Mouse (Mus musculus) right cerebral cortex, postnatal 14 days (tissue): ENCODE data around the gene Ptprm.
A peak's percentile ranks its signal among the peaks of the same experiment; 100 is the strongest.

ENCODE experiments used
- DNase-seq: peaks from one replicate; pipeline ENCODE4 v3.0.0; 2022

Ptprm gene

DNA sequence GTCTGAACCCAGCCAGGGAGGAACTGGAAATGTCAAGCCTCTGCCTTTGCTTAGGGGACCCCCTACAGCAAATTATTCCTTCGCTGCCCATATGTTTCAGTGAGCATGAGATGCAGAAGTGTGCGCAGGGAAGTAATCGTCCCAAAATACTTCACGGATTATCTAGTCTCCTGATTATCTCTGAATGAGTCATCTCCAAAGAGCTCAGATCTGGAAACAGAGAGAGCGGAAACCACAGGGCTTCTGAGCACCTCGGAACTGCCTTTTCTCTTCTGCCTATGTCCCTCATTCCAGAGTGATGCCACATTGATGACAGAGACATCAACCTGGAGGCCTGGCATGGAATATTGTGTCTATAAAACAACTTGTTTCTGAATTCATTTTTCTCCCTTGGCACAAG, 11.3 kb downstream of the Ptprm start:
- no peak for DNase-seq

DNA sequence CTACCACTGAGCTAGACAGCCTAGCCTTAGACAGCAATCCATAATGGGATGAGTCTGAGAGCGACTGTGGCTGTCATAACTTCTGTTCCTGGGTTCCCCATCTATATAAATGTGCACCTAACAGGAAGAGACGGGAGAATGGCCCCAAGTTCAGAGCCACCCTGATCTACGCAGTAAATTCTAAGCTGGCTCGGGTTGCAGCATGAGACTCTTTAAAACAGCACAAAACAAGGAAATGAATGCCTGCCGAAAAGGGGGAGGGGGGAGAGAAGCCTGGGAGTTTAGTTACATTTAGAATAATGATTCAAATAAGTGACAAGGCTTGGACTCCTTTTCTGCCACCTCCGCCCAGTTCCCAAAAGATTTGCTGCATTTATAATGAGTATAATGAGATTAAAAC, 13.9 kb downstream of the Ptprm start:
- DNase-seq: no peak

DNA sequence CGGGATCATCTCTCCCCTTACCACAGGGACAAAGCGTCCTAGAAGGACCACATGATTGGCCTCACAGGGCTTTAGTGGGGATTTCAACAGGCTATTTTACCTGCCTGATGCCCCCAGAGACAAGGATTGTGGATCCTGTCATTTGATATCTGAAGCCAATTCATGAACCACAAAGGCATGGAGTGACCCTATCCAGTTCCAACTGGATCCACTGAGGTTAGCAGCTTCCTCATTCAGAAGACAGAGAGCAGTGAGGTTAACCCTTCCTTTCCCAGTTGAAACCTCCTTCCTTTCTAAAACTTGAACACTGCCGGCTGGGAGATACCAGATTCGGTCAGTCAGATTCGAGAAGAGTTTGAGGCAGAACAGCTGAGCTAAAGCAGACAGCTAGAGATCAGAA, 14.7 kb downstream of the Ptprm start:
- DNase-seq: no peak

DNA sequence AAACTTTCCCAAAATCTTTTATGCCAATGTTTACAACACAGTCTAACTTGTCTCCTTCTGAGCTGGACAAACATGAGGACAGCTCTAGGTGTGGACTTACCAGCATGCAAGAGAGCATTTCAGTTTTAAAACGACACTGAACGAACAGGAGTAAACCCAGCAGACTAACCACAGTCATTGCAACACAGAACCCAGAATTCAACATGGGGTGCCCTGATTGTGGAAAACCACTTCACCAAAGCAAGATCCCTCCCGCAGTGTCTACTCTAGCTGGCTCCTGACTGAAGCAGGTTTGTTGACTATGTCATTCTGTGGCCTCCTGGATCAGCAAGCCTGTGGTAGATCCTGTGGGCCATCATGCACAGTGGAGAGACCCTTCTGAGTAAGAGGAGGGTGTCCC, 19.9 kb downstream of the Ptprm start:
- no peak for DNase-seq

DNA sequence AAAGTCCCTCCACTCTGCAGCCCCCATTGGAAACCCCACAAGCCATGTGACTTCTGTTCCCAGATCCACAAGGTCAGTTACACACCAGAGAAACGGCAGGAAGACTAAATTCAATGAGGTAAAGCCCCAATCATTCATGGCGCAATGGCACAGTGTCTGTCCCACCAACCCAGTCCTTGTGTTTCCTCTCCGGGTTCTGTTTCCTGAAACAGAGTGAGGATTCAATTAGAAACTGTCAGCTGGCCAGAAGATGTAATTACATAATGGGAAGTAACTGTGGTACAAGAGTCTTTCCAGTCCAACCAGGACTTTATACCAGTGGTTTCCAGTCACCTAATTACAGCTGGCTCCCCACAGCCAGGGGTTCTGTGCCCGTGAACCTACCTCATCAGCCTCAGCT, 24.8 kb downstream of the Ptprm start:
- DNase-seq: no peak

DNA sequence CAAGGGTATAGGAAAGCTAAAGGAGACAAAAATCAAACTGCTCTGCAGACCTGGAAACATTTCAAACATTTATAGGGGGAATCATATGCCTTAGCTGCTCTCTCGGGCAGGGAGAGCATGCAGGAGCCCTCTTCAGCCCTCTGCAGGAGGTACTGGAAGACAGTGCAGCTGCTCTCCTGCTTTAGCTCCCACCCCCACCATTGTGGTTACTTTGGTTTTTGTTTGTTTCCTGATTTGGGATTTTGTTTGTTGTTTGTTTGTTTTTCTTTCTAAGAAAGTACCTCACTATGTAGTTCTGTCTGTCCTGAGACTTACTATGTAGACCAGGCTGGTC, 29.8 kb downstream of the Ptprm start:
- no peak for DNase-seq

DNA sequence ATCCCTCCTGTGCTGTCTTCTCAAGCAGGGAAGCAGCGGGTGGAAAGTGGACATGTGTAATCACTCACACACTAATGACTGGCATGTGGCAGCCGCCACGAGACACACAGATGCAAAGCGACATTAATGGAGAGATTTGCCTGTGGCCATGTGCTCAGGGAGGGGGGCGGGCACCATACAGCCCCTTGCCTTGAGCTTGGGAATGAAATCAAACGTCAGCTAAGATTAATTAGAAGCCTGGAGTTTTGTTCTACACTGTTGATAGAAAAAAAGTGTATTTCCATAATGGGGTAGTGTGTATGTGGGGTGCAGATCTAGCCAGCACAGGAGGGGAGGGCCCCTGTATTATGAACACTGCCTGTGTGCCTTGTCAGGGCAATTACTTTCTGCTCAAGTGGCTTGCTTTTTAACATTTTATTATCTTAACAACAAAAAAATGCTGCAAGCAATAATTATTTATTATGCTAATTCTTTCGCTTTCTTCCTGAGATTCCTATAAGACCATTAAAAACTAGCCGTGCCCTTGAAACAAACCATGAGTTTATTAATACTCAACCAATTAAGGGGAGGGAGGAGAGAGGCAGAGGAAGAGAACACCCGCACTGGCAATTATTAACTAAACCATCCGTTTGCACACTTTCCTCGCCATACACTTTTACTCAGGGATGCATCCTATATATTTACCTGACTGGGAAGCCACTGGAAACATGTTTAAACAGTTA, 30.3 kb downstream of the Ptprm start:
- no peak for DNase-seq

DNA sequence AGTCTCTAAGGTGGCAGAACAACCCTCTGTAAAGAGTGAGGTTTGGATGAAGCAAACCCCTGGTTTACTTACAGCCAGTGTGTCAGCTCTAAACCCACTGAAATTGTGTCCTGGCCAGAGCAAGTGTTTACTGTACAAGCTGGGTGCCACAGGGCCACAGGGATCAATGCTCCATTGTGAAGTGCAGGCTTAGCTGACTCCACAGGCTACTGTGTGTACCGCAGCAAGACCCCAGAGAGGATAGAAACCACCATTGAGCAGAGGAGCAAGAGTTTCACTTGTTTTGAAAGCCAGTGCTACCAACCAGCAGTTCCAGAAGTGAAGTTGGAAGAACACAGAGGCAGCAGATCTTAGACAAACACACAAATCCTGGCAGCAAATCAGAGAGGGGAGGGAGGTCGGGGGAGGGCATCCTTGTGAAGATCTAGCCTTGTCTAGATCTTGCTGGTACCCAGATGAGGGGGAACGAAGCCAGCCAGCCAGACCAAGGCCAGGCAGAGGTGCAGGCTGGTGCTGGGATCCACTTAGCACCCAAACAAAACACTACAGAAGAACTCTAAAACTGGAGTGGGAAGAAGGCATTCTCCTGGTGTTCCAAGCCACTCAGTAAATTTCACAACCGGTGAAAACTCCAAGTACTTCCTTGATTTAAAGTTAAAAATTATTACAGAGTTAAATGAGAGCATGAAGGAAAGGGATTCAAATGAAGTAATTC, 39.6 kb downstream of the Ptprm start:
- DNase-seq: no peak

DNA sequence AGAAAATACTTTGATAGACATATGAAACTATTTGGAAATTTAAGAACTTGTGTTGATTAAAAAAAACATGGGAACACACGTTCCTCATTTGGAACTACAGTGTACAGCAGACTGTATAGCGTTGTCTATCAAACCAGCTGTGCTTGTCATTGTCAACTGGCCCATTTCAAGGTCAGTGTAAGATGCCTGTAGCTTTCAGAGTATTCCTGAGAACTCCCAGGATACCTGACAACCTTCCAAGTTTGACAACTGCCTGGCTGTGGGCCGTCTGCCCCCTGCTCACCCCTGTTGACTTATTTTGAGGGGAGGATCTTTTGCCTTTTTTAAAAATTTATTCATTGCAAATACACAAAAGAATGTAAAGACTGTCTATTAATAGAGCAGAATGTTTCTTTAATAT, 45.8 kb downstream of the Ptprm start:
- no peak for DNase-seq

DNA sequence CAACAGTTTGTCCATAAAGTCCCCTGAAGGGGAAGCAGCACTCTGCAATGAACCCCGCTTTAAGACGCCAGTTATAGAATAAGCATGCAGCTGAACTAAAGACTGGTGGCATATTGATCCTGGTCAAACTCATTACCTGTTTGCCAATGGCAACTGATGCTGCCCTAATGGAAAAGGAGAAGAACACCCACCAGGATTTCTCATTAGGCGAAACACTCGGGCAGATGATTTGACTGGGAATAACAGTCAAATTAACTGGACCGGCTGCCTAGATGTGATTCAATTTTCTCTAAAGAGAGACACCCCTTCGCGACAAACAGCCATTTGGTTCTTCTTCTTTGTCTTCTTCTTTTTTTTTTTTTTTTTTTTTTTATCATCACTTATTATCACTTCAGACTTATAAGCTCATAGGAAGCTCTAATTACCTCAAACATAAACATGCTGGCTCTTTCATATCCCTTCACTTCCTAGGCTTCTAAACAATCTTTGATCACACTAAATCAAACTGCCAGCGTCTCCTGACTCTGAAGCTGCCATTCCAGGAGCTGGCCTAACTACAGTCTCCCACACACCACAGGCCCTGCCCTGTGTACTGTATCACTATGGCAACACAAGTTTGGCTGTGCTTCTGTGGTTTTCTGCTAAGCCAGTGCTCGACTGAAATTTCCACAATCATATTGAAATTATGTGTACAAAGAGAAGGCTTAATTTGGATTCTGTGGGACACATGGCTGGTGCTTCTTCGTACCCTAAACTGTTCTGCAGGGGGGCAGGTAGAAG, 48.0 kb downstream of the Ptprm start:
- no peak for DNase-seq

DNA sequence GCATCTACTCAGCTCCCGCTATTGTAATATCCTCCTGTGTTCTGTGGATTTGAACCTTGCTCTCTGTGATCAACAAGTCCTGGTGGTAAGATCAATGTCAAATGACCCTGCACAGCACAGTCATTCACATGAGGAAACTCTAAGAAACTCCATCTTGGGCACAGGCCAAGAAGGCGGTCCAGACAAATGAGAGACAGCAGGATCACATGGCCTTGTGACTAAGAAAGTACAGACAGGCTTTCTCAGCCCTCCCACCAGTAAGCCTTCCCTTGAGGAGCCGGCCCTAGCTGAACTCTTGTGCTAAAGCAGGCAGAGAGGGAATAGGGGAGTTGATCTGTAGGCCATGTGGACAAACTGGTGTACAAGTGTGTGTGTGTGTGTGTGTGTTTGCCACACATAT, 49.4 kb downstream of the Ptprm start:
- peak; percentile 25 for DNase-seq

DNA sequence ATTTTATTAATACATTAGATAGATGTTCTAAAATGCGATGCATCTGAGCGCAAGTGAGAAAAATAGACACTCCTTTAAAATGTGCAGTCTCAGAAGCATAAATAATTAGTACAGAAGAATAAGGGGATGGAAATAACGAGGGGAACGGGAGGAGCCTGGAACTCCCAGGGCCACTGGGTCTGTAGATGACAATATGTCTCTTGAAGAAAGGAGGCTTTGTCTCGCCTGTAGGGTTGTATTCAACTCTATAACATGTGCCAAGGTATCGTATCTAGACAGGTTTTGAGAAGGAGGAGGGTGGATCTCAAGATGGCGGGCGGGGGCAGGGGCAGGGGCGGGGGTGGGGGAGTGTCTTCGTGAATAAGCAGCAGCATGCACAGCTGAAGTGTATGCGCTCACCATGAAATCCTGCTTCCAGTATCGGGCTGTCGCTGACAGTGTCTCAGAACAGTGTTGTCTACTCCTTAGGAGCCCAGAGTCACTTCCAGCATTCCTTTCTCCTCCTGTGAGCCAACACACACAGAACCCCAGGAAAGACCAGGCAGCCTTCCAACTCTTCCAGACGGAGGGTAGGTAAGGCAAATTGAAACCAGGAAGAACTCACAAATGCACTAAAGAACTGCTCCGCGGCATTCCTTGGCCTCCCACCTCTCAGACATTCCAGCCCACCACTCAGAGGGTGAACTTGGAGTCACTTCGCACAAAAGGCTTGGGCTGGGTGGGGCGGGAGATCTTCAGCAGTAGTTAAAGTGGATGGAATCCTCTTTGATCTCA, 50.7 kb downstream of the Ptprm start:
- DNase-seq: peak; percentile 22

DNA sequence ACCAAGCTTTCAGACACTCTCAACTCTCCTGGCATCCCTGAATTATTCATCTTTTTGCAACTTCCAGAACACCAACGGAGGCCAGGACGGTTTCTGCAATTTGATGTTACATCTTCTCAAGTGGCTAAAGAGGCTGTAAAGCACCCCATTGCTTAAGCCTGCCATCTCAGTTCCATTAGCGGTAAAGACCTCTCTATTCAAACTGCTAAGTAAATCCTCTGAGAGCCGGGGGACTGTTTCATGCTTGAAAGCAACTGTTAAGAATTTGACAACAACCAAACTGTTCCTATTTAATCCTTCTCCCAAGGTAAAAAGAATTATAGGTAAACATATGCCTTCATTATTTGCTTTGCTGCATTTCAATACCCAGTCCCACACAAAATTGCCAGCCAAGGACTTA, 51.7 kb downstream of the Ptprm start:
- no peak for DNase-seq

DNA sequence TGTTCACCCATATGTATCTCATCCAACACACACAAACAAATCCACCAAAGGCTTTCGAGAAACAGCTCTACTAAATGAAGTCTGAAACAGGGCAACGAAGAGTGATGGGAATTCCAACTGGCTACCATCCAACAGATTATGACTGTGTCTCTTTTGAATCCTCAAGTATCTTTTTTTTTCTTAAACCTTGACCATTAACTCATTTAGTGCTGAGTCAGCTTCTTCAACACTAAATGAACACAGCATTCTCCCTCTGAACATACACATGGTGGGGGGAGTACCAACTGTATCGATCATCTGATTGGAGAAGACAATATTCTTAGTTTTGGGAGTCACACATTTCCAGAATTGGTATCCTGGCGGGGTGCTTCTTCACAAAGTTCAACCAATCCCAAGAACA, 52.2 kb downstream of the Ptprm start:
- DNase-seq: no peak

DNA sequence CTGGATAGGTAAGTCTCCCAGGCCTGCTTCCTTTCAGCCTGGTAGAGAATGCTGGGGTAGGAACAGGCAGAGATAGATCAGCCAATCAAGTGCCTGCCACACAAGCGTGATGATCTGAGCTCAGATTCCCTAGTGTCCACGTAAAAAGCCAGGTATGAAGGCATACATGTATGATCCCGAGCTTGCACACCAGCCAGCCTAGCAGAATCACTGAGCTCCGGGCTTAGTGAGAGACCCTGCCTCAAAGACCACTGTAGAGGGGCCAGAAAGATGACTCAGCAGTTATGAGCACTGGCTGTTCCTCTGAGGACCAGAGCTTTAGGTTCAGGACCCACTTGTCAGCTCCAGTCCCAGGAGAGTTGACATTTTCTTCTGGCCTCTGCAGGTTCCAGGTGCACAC, 52.9 kb downstream of the Ptprm start:
- no peak for DNase-seq

DNA sequence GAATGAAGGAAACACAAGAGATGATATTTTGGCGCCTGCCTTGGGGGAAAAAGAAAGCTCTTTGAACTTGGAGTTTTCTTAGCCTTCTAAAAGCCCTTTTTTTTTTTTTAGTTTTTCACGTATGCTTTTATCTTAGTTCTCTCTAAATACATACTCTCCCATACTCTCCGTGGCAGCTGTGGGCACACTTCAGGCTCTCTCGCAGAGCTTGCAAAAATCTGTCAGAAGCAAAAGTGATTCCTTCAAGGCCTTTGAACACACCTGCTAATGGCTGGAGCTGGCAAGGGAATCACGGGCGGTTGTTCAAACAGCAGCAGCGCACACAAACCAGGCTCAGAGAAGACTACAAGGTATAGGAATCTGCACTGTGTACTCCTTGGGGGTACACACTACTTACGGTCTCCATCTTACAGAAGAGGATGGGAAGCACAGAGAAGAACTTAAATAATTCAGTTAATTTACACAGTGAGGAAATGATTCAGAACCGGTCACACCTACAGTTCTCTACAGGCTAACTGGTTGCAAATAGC, 55.9 kb downstream of the Ptprm start:
- no peak for DNase-seq

DNA sequence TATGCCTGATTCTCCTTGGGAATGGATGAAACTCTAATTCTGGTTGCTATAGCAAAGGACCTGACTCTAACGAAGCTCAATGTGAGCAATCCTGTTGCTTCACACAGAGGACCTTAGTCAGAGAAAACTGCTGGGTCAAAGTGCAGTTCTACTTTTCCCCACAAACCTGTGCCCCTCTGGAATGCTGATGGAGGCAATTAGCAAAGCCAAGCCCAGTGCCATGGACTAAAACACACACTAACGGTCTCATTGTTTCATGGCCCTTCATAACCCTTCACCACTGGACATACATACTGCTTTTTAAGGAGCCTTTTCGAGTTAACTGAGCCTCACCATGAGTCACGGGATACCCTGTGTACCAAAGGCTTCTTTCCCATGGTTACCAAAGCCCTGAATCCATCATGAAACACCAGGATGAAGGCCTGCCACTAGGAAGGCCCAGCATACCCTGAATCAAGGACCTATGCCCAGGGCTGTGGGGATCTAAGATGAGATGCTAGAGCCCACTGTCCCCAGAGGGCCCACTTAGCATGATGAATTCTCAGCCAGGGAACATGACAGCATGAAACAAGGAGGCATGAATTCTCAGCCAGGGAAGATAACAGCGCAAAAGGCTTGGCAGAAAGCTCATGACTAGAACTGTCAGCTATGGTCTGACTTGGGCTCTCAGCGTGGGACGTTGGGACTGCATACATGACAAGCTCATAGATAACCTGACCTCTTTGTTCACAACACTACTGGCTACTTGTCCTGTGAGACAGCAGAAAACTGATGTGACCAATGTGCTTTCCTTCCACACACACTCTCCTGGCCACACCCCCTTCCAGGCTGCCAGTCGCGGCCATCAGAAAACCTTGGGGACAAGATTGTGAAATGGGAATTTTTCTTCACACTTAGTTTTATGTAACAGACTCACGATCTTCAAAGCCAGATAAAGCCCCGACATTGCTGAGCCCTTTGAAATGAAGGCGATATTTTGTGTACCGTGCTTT, 57.4 kb downstream of the Ptprm start:
- no peak for DNase-seq

DNA sequence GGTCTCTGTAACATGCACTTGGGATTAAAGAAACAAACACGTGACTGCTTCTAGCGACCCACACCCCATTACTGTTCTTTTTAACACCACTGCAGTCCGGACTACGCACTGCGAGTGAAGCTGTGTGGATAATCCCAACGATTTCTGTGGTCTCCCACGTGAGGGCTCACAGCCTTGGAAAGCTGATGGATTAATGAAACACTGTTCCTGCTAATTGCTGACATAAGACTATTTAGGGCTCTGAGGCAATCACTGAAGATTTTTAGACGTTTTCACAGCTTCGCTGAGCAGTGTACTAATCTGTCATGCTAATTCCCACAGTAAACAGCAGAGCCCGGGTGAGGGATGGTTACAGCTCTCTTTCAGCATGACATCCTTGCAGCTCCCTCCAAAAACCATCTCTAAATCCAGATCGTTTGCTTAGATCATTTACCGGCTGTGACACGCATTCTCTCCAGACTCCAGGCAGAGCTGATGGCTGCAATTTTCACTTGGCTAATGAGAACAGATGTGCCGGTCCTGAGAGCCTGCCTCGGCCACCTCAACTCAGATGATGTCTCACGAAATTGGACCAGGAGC, 63.5 kb downstream of the Ptprm start:
- no peak for DNase-seq

DNA sequence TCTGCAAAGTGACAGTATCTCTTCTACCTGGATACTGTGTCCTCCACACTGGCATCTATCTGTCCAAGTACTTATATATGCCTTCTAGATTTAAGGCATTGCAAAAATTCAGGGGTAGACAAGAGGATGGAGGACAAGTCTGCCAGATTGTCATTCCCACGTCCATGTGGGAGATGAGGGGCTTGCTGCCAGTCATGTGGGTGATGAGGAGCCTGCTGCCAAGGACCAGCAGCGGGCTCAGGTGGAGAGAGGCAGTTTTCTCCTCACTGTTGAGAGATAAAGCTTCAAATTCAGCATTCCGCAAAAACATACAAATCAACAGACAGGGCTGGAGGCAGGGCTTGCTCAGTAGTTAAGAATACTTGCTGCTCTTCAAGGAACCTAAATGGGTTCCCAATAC, 66.8 kb downstream of the Ptprm start:
- DNase-seq: no peak

DNA sequence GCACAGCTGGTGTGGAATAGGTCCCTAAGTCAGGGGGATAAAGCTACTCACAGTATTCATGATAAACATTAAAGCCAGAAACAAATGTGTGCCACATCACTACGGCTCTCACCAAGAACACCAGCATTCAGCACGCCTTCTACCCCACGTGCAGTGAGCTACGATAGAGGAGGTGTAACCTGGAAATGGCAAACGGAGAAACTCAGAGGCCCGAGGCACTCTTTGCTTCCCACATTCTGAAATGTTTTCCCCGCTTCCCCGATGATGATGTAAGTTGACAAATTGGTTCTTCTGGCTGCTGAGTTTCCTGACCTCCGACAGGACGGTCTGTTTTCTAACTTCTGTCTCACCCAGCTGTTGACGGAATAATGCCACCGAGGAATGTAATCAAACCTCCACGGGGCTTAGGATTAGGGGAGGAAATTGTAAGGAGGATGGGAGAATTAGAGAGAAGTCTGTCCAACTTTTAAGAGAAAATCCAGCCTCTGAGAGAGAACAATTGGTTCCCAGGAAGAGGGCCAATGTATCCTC, 72.6 kb downstream of the Ptprm start:
- no peak for DNase-seq
